In the genomic region with DNA sequence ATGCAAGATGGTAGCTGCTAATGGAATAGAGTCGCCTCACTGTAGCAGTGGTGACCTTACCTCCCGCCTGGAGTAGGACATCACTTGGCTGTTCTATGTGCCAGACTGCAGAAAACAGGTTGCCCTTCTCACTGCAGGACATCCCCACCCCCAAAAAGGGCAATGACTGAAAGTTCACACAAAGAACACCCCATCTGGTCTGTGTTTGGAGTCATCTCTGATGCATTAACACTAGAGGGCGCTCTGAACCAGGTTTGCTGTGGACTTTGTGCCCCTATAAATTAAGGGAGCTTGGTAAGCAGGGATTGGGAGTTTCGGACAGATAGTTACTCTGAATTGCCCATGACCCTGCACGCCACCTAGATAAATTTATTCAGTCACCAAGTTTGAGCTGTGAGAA, we compare ENCODE assay signal across 7 mouse cellular contexts. TPM values are rescaled to one million over a fixed set of nuclear protein-coding genes. Genes with fewer than 3 reads are reported as not detected.
DNase-seq lines count a peak whose midpoint lies in the region; ATAC-seq and TF ChIP-seq lines count a peak whose summit lies in the region.

No protein-coding gene starts in this region.

- intact Hi-C loops in left cerebral cortex, adult 2 months (cut with DNase I), result no loop called here
- intact Hi-C loops in left cerebral cortex, postnatal 36 days (cut with DNase I), result no loop called here

- no peak overlapping the region for H3K27ac ChIP-seq in left cerebral cortex, adult 2 months

- no peak overlapping the region for H3K4me3 ChIP-seq in left cerebral cortex, adult 2 months

- ATAC-seq in neutrophil, adult 5-6 weeks (ENCODE audit: extremely low read depth, insufficient number of reproducible peaks, low FRiP score, poor library complexity, severe bottlenecking), result peak; percentile 50; the same call in 1 of the 2 replicates

- TF ChIP-seq CTCF in left cerebral cortex, adult 2 months (IDR thresholded peaks at IDR 0.05), result peak; percentile 66

- no peak for DNase-seq in left cerebral cortex, adult 2 months (ENCODE audit: extremely low spot score in 1 of 2, low spot score in 2 of 2)
- DNase-seq in left cerebral cortex, postnatal 36 days (ENCODE audit: low spot score in 2 of 2), result no peak
- peak; percentile 81 for DNase-seq in NIH3T3 (ENCODE audit: low read depth)
- peak; percentile 81 for DNase-seq in embryo, embryonic 11 days
- DNase-seq in kidney, postnatal 14 days, result peak; percentile 32
- DNase-seq in right cerebral cortex, adult 18-20 months, result no peak

RNA-seq across cellular contexts. Expression of a gene that starts 8.7 kb away (rescaled TPM):
- total RNA-seq in left cerebral cortex, adult 2 months (2021), result 10 to 100 TPM; 17.6 to 18.2 TPM
- 10 to 100 TPM; 17.8 to 21.8 TPM for total RNA-seq in left cerebral cortex, postnatal 36 days (2021)
- 1.5 and 2.9 TPM in 2 replicates for total RNA-seq in neutrophil, adult 5-6 weeks (2017)

RNA-seq across cellular contexts. Expression of a gene that starts 14.4 kb away (rescaled TPM):
- total RNA-seq in left cerebral cortex, adult 2 months (2021), result 10 to 100 TPM; 45.2 to 47.5 TPM
- total RNA-seq in left cerebral cortex, postnatal 36 days (2021), result 10 to 100 TPM; 43.1 to 49.0 TPM
- 22.7 and 24.3 TPM in 2 replicates for total RNA-seq in neutrophil, adult 5-6 weeks (2017)

RNA-seq across cellular contexts. Expression of a gene that starts 49.1 kb away (rescaled TPM):
- total RNA-seq in left cerebral cortex, adult 2 months (2021), result not detected
- total RNA-seq in left cerebral cortex, postnatal 36 days (2021), result under 1 TPM; 0.32 to 0.35 TPM
- total RNA-seq in neutrophil, adult 5-6 weeks (2017), result not detected in 2 replicates

Comparison
In these comparisons a context has a peak if more than half of its experiments do, and no peak if none do; other contexts are left out.
1. DNase-seq: peak in NIH3T3 (single experiment), embryo, embryonic 11 days (single experiment) and kidney, postnatal 14 days (single experiment); none in left cerebral cortex, adult 2 months (0 of 2), left cerebral cortex, postnatal 36 days (0 of 2) and right cerebral cortex, adult 18-20 months (single experiment).